Mouse (Mus musculus) midbrain, postnatal 0 days (tissue): Measurements from ENCODE around the gene Dpp6. TPM values are rescaled to one million over a fixed set of nuclear protein-coding genes. Genes with fewer than 3 reads are reported as not detected.

Experiments used
- ATAC-seq: fragments of 200-750 bp; cut with Nextera tagmentation; 2 replicates; pipeline ENCODE4 v1.8.0; 2017; ENCODE audit warnings: moderate number of reproducible peaks, mild to moderate bottlenecking, moderate TSS enrichment, moderate library complexity; ENCODE audit not compliant: low FRiP score
- DNase-seq: peaks from one replicate; pipeline ENCODE4 v3.0.0-alpha.2; 2015; ENCODE audit warnings: low spot score
- H3K27ac ChIP-seq: fragments of 300-500 bp; sonication (generic); 2 replicates; pipeline ENCODE4 v1.5.1; 2014; ENCODE audit warnings: low read depth, mild to moderate bottlenecking, low read length, mixed read lengths
- H3K27me3 ChIP-seq: fragments of 300-500 bp; sonication (generic); 2 replicates; pipeline ENCODE4 v1.6.1; 2014; ENCODE audit warnings: low read length, control low read depth, mixed read lengths; ENCODE audit not compliant: insufficient read depth
- H3K36me3 ChIP-seq: fragments of 300-500 bp; sonication (generic); 2 replicates; pipeline ENCODE4 v1.6.1; 2014; ENCODE audit warnings: low read length, control low read depth, mixed read lengths; ENCODE audit not compliant: insufficient read depth
- H3K4me1 ChIP-seq: fragments of 300-500 bp; sonication (generic); 2 replicates; pipeline ENCODE4 v1.6.1; 2014; ENCODE audit warnings: mild to moderate bottlenecking, control low read depth, antibody characterized with exemption, low read length, mixed read lengths; ENCODE audit not compliant: insufficient read depth
- H3K4me2 ChIP-seq: fragments of 300-500 bp; sonication (generic); 2 replicates; pipeline ENCODE4 v1.6.1; 2014; ENCODE audit warnings: low read depth, mild to moderate bottlenecking, low read length, mixed read lengths; ENCODE audit not compliant: poor library complexity, severe bottlenecking
- H3K4me3 ChIP-seq: fragments of 300-500 bp; sonication (generic); 2 replicates; pipeline ENCODE4 v1.5.1; 2014; ENCODE audit warnings: low read depth, mild to moderate bottlenecking, low read length, moderate library complexity
- H3K9ac ChIP-seq: fragments of 300-500 bp; sonication (generic); replicated peaks from 2 replicates; pipeline ENCODE4 v1.6.1; 2014; ENCODE audit warnings: mild to moderate bottlenecking, low read length, moderate library complexity, mixed read lengths; ENCODE audit not compliant: poor library complexity, severe bottlenecking
- H3K9me3 ChIP-seq: fragments of 300-500 bp; sonication (generic); 2 replicates; pipeline ENCODE4 v1.6.1; 2016; ENCODE audit warnings: low read length, control low read depth
- CTCF ChIP-seq: IDR thresholded peaks from 2 replicates; pipeline ENCODE4 v1.5.1; 2016; ENCODE audit warnings: antibody characterized with exemption, mild to moderate bottlenecking
- WGBS: fragments of 180-500 bp; shearing (Covaris S2); extraction: QIAGEN DNeasy Blood & Tissue Kit; methylation state at CpG from one replicate; pipeline ENCODE4 v1.1.7; 2014; 5-methylcytosine and 5-hydroxymethylcytosine counted together
- polyA plus RNA-seq: library from polyadenylated mRNA; unstranded; fragments of >200 nt; fragmentation: Nextera tagmentation; extraction: Ambion mirVana; gene quantifications from 2 replicates; pipeline ENCODE4 v1.2.1, GENCODE M21; 2015
- total RNA-seq: library from RNA; depleted of rRNA; stranded (reverse); fragments of >200 nt; gene quantifications from 2 replicates; pipeline ENCODE4 v1.2.3, GENCODE M21; 2014

Dpp6 gene
- total and polyA plus RNA-seq, 2 experiments from 2014 or later: 88.6 to 169 TPM

DNA sequence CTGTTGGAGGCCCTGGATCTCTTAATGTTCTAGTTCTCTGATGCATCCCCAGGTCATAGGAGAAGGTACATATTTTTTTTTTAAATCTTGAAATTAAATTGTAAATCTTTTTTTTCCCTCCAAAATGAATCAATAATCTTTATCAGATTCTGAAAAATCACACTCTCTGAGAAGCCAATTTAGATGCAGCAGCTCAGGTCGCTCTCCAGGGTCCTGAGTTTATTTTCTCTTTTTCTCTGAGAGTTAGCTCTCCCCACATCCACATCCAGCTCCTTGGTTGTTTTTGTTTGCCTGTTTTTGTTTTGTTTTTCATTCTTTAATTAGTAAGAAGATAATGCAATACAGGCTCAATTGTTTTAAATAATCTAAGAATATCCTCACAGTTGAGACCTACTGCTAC, 218.3 kb downstream of the Dpp6 start:
- Histone ChIP-seq H3K27ac (no peak overlapping the region), H3K9me3 (no peaks in the 10 kb centered on the region), H3K4me1 (no peaks in the 10 kb centered on the region), H3K4me3 (no peak overlapping the region), H3K27me3 (no peaks in the 10 kb centered on the region), H3K9ac (no peak overlapping the region), H3K4me2 (no peak overlapping the region), H3K36me3 (no peaks in the 10 kb centered on the region)
- DNase-seq: no peak
- no peak for ATAC-seq
- TF ChIP-seq CTCF: no peak
- 63% methylated on average over 1 of the region's 1 CpGs for WGBS

- WGBS: 20% methylated on average over 2 of the region's 2 CpGs
- TF ChIP-seq CTCF: peak; percentile 64
- DNase-seq: peak; percentile 62
- Histone ChIP-seq H3K4me2 (no peak overlapping the region), H3K27ac (no peak overlapping the region), H3K36me3 (no peaks in the 10 kb centered on the region), H3K4me1 (no peaks in the 10 kb centered on the region), H3K9me3 (no peaks in the 10 kb centered on the region), H3K27me3 (no peaks in the 10 kb centered on the region), H3K9ac (no peak overlapping the region), H3K4me3 (no peak overlapping the region)
- no peak for ATAC-seq
Measured at GRCm38 (mm10) chr5:27035891-27036290, 218.9 kb downstream of the Dpp6 start.

- Histone ChIP-seq H3K9ac (no peak overlapping the region), H3K36me3 (no peaks in the 10 kb centered on the region), H3K9me3 (no peaks in the 10 kb centered on the region), H3K27ac (no peak overlapping the region), H3K4me2 (no peak overlapping the region), H3K27me3 (no peaks in the 10 kb centered on the region), H3K4me1 (no peaks in the 10 kb centered on the region), H3K4me3 (no peak overlapping the region)
- DNase-seq (no peak), ATAC-seq (no peak)
- no peak for TF ChIP-seq CTCF
- WGBS: 69% methylated on average over 5 of the region's 5 CpGs
Measured at GRCm38 (mm10) chr5:27037796-27038195, 220.8 kb downstream of the Dpp6 start.

DNA sequence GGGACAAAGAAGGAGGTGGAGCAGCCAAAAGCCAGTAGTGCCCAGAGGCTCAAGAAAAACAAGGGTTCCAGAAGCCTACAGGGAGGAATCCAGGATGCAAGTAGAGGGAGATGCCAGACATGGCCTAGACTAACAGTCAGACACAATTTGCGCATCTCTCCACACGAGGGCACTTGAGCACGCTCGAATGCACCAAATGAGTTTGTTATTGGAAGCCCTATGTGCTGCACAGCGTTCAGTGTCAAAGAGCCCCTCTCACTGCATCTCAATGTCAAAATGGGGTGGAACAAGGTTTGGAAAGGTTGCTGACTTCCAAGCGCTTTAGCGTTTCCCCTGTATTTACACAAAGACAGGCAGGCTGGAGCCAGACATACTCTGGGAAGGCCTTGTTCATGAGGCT, 231.2 kb downstream of the Dpp6 start:
- Histone ChIP-seq H3K4me3 (no peak overlapping the region), H3K36me3 (no peaks in the 10 kb centered on the region), H3K27me3 (no peaks in the 10 kb centered on the region), H3K27ac (no peak overlapping the region), H3K9me3 (no peaks in the 10 kb centered on the region), H3K4me1 (peaks cover 4% of the 10 kb centered on the region), H3K4me2 (no peak overlapping the region), H3K9ac (no peak overlapping the region)
- ATAC-seq (peak; percentile 75), DNase-seq (peak; percentile 89)
- peak; percentile 88 for TF ChIP-seq CTCF
- WGBS: 12% methylated on average over 7 of the region's 7 CpGs

GRCm38 (mm10) chr5:27048926-27049325, 231.9 kb downstream of the Dpp6 start:
- no peak for TF ChIP-seq CTCF
- ATAC-seq (peak; percentile 24; the same call in 1 of the 2 replicates), DNase-seq (no peak)
- Histone ChIP-seq H3K27me3 (no peaks in the 10 kb centered on the region), H3K36me3 (no peaks in the 10 kb centered on the region), H3K4me1 (peaks cover 4% of the 10 kb centered on the region), H3K4me3 (peak overlapping the region; percentile 67), H3K9me3 (no peaks in the 10 kb centered on the region), H3K4me2 (peak overlapping the region; percentile 90), H3K27ac (peak overlapping the region; percentile 68), H3K9ac (peak overlapping the region; percentile 93)
- WGBS: 10% methylated on average over 8 of the region's 9 CpGs

GRCm38 (mm10) chr5:27049341-27050091, 232.5 kb downstream of the Dpp6 start:
- H3K9me3 ChIP-seq: no peaks in the 10 kb centered on the region
- H3K9ac ChIP-seq: peak overlapping the region; percentile 93
- 3% methylated on average over 44 of the region's 55 CpGs for WGBS
- H3K27ac ChIP-seq: peak overlapping the region; percentile 68
- H3K4me1 ChIP-seq: peaks cover 4% of the 10 kb centered on the region
- peak overlapping the region; percentile 67 for H3K4me3 ChIP-seq
- DNase-seq (peak; percentile 58), ATAC-seq (peak; percentile 67)
- no peaks in the 10 kb centered on the region for H3K36me3 ChIP-seq
- no peak for TF ChIP-seq CTCF
- H3K4me2 ChIP-seq: peak overlapping the region; percentile 90
- H3K27me3 ChIP-seq: no peaks in the 10 kb centered on the region
